Mouse (Mus musculus) embryonic facial prominence, embryonic 10.5 days (tissue): ENCODE data around the gene Akt1s1. TPM values are rescaled to one million over a fixed set of nuclear protein-coding genes. Genes with fewer than 3 reads are reported as not detected.
A peak's percentile ranks its signal among the peaks of the same experiment; 100 is the strongest.

Source experiments
- DNase-seq: peaks from one replicate; pipeline ENCODE4 v3.0.0-alpha.2; 2017; ENCODE audit warnings: low spot score
- H3K27ac ChIP-seq: fragments of 300-500 bp; sonication (generic); replicated peaks from 2 replicates; pipeline ENCODE4 v1.5.1; 2016; ENCODE audit warnings: mild to moderate bottlenecking
- H3K27me3 ChIP-seq: fragments of 300-500 bp; sonication (generic); replicated peaks from 2 replicates; pipeline ENCODE4 v1.6.1; 2016; ENCODE audit warnings: low read depth, mild to moderate bottlenecking; ENCODE audit not compliant: poor library complexity, severe bottlenecking
- H3K36me3 ChIP-seq: fragments of 300-500 bp; sonication (generic); replicated peaks from 2 replicates; pipeline ENCODE4 v1.6.1; 2016; ENCODE audit warnings: mild to moderate bottlenecking, moderate library complexity
- H3K4me1 ChIP-seq: fragments of 300-500 bp; sonication (generic); 2 replicates; pipeline ENCODE4 v1.6.1; 2016
- H3K4me3 ChIP-seq: fragments of 300-500 bp; sonication (generic); 2 replicates; pipeline ENCODE4 v1.5.1; 2016; ENCODE audit warnings: mild to moderate bottlenecking, moderate library complexity
- H3K9me3 ChIP-seq: fragments of 300-500 bp; sonication (generic); 2 replicates; pipeline ENCODE4 v1.6.1; 2016; ENCODE audit warnings: mild to moderate bottlenecking
- WGBS: fragments of 180-500 bp; shearing (Covaris S2); methylation state at CpG from one replicate; pipeline ENCODE4 v1.1.7; 2016; 5-methylcytosine and 5-hydroxymethylcytosine counted together
- polyA plus RNA-seq: library from polyadenylated mRNA; unstranded; fragments of >200 nt; fragmentation: Nextera tagmentation; extraction: Ambion mirVana; gene quantifications from 2 replicates; pipeline ENCODE4 v1.2.1, GENCODE M21; 2016

Akt1s1 gene
- polyA plus RNA-seq, 1 experiment from 2014 or later: 95.4 TPM

DNA sequence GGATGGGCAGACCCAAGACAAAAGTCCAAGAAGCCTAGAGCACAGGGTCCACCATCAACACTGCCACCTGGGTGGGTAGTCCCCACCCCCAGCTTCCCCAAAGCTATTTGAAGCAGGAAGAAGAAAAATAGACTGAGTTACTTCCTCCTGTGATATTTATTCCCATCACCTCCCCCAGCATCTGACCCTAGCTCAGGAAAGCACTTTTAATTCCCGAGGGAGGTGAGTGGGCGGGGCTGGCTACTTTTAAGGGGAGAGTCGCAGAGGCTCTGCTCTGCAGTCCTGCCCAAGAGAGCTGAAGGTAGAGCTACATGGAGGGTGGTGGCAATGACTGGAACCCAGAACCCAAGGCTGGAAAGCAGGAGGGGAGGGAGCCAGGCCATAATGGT is 12.8 kb upstream of the Akt1s1 start:
- Histone ChIP-seq H3K27ac (no peak overlapping the region), H3K4me1 (peaks cover 32% of the 10 kb centered on the region), H3K27me3 (peaks cover 35% of the 10 kb centered on the region), H3K4me3 (no peak overlapping the region), H3K36me3 (peaks cover 30% of the 10 kb centered on the region), H3K9me3 (no peaks in the 10 kb centered on the region)
- WGBS: 61% methylated on average over 3 of the region's 3 CpGs
- DNase-seq: no peak

- Histone ChIP-seq H3K4me3 (no peak overlapping the region), H3K9me3 (no peaks in the 10 kb centered on the region), H3K4me1 (peaks cover 32% of the 10 kb centered on the region), H3K27me3 (peaks cover 40% of the 10 kb centered on the region), H3K36me3 (peaks cover 30% of the 10 kb centered on the region), H3K27ac (no peak overlapping the region)
- 85% methylated on average over 9 of the region's 9 CpGs for WGBS
- DNase-seq: no peak
Observed at GRCm38 (mm10) chr7:44836423-44837053, 12.3 kb upstream of the Akt1s1 start.

DNA sequence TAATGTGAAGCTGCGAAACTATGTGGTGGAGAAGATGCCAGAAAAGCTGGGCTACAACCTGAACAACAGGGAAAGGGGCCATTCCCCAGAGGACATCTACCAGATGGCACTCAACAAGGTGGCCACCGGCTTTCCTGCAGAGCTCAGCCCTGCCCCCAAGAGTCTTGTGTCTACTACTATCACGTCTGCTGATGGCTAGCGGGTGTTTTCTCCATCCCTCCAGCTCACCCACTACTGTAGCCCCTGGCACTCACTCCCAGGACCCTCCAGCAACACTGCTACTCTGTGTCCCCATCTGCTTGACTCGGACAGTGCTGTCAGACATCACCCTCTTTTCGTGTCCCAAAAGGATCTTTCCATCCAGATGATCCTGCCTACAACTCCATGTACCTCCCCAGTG is 10.7 kb upstream of the Akt1s1 start:
- Histone ChIP-seq H3K27ac (no peak overlapping the region), H3K9me3 (no peaks in the 10 kb centered on the region), H3K4me3 (no peak overlapping the region), H3K27me3 (peaks cover 43% of the 10 kb centered on the region), H3K4me1 (peaks cover 32% of the 10 kb centered on the region), H3K36me3 (peaks cover 37% of the 10 kb centered on the region)
- no peak for DNase-seq
- WGBS: 87% methylated on average over 6 of the region's 6 CpGs

GRCm38 (mm10) chr7:44839171-44839490 is 9.7 kb upstream of the Akt1s1 start:
- H3K36me3 ChIP-seq: peaks cover 47% of the 10 kb centered on the region
- peaks cover 43% of the 10 kb centered on the region for H3K27me3 ChIP-seq
- 25% methylated on average over 11 of the region's 11 CpGs for WGBS
- peaks cover 32% of the 10 kb centered on the region for H3K4me1 ChIP-seq
- no peak for DNase-seq
- no peaks in the 10 kb centered on the region for H3K9me3 ChIP-seq
- peak overlapping the region; percentile 53 for H3K4me3 ChIP-seq
- no peak overlapping the region; the same call in 1 of the 2 replicates for H3K27ac ChIP-seq

GRCm38 (mm10) chr7:44839491-44840191 is 9.2 kb upstream of the Akt1s1 start:
- Histone ChIP-seq H3K27ac (no peak overlapping the region; the same call in 1 of the 2 replicates), H3K36me3 (peaks cover 52% of the 10 kb centered on the region), H3K4me1 (peaks cover 32% of the 10 kb centered on the region), H3K4me3 (peak overlapping the region; percentile 53), H3K27me3 (peaks cover 43% of the 10 kb centered on the region), H3K9me3 (no peaks in the 10 kb centered on the region)
- WGBS: 2% methylated on average over 58 of the region's 58 CpGs
- DNase-seq: peak; percentile 64

DNA sequence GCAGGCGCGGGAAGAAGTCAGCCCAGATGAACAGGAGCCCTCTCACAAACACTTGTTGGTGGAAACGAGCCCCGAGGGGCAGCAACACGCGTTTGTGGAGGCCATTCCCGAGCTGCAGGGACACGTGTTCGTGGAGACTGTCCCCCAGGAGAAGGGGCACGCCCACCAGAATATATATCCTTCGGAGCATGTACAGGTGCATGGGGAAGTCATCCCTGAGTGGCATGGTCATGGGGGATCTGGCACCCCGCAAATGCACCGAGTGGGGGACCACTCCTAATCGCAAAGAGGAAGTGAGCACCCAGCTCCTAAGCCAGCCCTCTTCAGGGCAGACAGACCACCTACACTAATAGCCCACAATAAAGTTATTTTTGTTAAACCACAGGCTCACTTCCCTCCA is 8.4 kb upstream of the Akt1s1 start:
- Histone ChIP-seq H3K4me3 (peak overlapping the region; percentile 53), H3K4me1 (peaks cover 32% of the 10 kb centered on the region), H3K9me3 (no peaks in the 10 kb centered on the region), H3K27me3 (peaks cover 43% of the 10 kb centered on the region), H3K36me3 (peaks cover 60% of the 10 kb centered on the region), H3K27ac (no peak overlapping the region)
- 51% methylated on average over 14 of the region's 14 CpGs for WGBS
- DNase-seq: no peak

- Histone ChIP-seq H3K27ac (no peak overlapping the region), H3K4me1 (peaks cover 18% of the 10 kb centered on the region), H3K9me3 (no peaks in the 10 kb centered on the region), H3K4me3 (0 out of 2 replicates have a peak overlapping the region, but pooled peaks have one; percentile 5), H3K27me3 (peaks cover 43% of the 10 kb centered on the region), H3K36me3 (peaks cover 72% of the 10 kb centered on the region)
- no peak for DNase-seq
- WGBS: 93% methylated on average over 8 of the region's 8 CpGs
Observed at GRCm38 (mm10) chr7:44841825-44842463, 6.8 kb upstream of the Akt1s1 start.

GRCm38 (mm10) chr7:44845006-44845405 is 3.8 kb upstream of the Akt1s1 start:
- Histone ChIP-seq H3K4me3 (no peak overlapping the region), H3K9me3 (no peaks in the 10 kb centered on the region), H3K27me3 (peaks cover 19% of the 10 kb centered on the region), H3K36me3 (peaks cover 69% of the 10 kb centered on the region), H3K4me1 (peaks cover 17% of the 10 kb centered on the region), H3K27ac (no peak overlapping the region)
- no peak for DNase-seq
- 93% methylated on average over 10 of the region's 10 CpGs for WGBS

DNA sequence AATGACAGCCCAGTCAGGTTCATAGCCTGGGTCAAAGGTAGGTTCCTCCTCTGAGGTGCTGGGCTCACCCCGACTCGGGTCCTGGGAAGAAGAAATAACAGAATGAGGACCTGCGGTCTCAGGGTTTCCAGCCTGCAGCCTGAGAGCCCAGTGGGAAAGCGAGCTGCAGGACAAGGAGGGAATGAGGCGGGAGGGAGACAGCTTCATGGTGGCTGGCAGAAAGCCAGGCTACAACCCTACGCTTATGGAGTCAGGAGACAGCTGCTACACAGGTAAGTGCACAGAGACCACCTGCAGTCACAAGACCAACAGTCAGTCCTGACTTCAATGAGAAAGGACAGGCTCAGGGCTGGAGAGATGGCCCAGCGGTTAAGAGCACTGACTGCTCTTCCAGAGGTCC is 2.0 kb upstream of the Akt1s1 start:
- 0 out of 2 replicates have a peak overlapping the region, but pooled peaks have one; percentile 8 for H3K4me3 ChIP-seq
- DNase-seq: no peak
- H3K36me3 ChIP-seq: peaks cover 60% of the 10 kb centered on the region
- H3K9me3 ChIP-seq: no peaks in the 10 kb centered on the region
- no peak overlapping the region for H3K27ac ChIP-seq
- H3K4me1 ChIP-seq: peaks cover 27% of the 10 kb centered on the region
- 92% methylated on average over 7 of the region's 7 CpGs for WGBS
- H3K27me3 ChIP-seq: peaks cover under 1% of the 10 kb centered on the region

DNA sequence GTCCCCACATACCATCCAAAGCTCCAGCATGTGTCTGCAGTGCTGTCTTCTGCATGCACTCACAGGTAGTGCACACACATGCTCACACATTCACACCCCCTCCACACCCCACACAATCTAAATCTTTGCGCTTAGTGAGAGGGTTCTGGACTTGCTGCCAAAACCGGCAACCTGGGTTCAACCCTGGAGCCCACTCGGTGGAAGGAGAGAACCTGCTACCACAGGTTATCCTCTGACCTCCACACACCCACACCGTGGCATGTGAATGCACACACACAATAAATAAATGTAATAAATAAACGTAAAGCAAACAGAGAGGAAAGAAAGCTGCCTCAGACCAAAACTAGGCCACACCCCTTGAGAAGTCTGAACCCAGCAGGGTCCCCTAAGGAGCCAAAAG is 1.0 kb upstream of the Akt1s1 start:
- Histone ChIP-seq H3K4me3 (peak overlapping the region; percentile 82), H3K27ac (peak overlapping the region; percentile 92; the same call in 1 of the 2 replicates), H3K36me3 (peaks cover 57% of the 10 kb centered on the region), H3K27me3 (no peaks in the 10 kb centered on the region), H3K9me3 (no peaks in the 10 kb centered on the region), H3K4me1 (peaks cover 34% of the 10 kb centered on the region)
- 82% methylated on average over 5 of the region's 5 CpGs for WGBS
- no peak for DNase-seq

DNA sequence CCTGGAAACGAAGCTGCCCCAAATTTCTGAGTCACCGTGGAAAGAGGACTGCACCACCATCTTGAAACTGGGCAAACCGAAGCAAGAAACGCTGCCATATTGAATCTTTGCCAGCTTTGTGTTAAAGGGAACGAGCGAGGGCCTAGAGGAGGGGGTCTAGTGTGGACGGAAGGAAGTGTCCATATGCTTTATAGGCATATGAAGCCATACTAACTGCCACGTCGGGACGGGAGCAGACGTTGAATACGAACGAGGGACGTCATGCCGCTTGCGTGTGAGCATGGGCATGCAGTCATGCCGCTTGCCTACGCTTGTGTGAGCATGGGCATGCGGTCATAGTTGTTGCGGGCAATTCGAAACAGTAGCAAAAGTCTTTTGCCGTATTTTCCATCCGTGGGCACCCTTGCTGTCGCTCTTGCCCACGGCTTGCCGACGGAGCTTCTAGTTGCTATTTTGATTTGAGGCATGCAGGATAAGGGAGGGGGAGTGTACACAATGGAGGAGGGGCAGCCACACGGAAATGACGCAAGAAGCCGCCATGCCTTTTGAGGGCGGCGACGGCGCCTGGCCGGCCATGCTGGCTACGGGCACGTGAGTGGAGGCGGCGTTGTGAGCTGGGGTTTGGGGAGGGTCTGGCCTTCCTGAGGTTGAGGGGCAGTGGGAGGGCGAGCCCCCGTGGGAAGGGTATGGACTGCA is 773 bp downstream of the Akt1s1 start:
- WGBS: under 1% methylated on average over 41 of the region's 41 CpGs
- peak; percentile 94 for DNase-seq
- H3K9me3 ChIP-seq: no peaks in the 10 kb centered on the region
- H3K36me3 ChIP-seq: peaks cover 50% of the 10 kb centered on the region
- H3K4me3 ChIP-seq: peak overlapping the region; percentile 82
- H3K27me3 ChIP-seq: no peaks in the 10 kb centered on the region
- H3K27ac ChIP-seq: peak overlapping the region; percentile 92
- H3K4me1 ChIP-seq: peaks cover 52% of the 10 kb centered on the region

- DNase-seq: peak; percentile 91
- Histone ChIP-seq H3K36me3 (peaks cover 44% of the 10 kb centered on the region), H3K27me3 (no peaks in the 10 kb centered on the region), H3K27ac (peak overlapping the region; percentile 92), H3K4me3 (peak overlapping the region; percentile 82), H3K4me1 (peaks cover 57% of the 10 kb centered on the region), H3K9me3 (no peaks in the 10 kb centered on the region)
- WGBS: under 1% methylated on average over 33 of the region's 33 CpGs
Observed at GRCm38 (mm10) chr7:44850146-44850545, 1.4 kb downstream of the Akt1s1 start.
